Mouse (Mus musculus) kidney, adult 2 months (tissue): ENCODE results near the gene Xpr1. TPM values are rescaled to one million over a fixed set of nuclear protein-coding genes. Genes with fewer than 3 reads are reported as not detected.

Source experiments
- DNase-seq: peaks from one replicate; pipeline ENCODE4 v3.0.0; 2021
- H3K27ac ChIP-seq: fragments of 200-500 bp; 2 replicates; pipeline ENCODE4 v1.5.1; 2012; ENCODE audit warnings: low read depth, low read length, control low read depth, inconsistent platforms; ENCODE audit not compliant: insufficient read depth
- H3K27me3 ChIP-seq: fragments of 200-500 bp; replicated peaks from 2 replicates; pipeline ENCODE4 v1.6.1; 2012; ENCODE audit warnings: mild to moderate bottlenecking, moderate library complexity, low read length, inconsistent platforms; ENCODE audit not compliant: control insufficient read depth, insufficient read depth
- H3K36me3 ChIP-seq: fragments of 200-500 bp; 2 replicates; pipeline ENCODE4 v1.6.1; 2012; ENCODE audit warnings: mild to moderate bottlenecking, moderate library complexity, low read length, inconsistent platforms; ENCODE audit not compliant: control insufficient read depth, insufficient read depth
- H3K4me1 ChIP-seq: fragments of 200-500 bp; 2 replicates; pipeline ENCODE4 v1.6.1; 2011; ENCODE audit warnings: low read length; ENCODE audit not compliant: control insufficient read depth, insufficient read depth
- H3K4me3 ChIP-seq: fragments of 200-500 bp; 2 replicates; pipeline ENCODE4 v1.5.1; 2011; ENCODE audit warnings: mild to moderate bottlenecking, low read depth, low read length, control low read depth; ENCODE audit not compliant: insufficient read depth
- CTCF ChIP-seq: fragments of 200-500 bp; conservative IDR thresholded peaks from 2 replicates; pipeline ENCODE4 v1.5.1; 2011; ENCODE audit warnings: low read depth, mild to moderate bottlenecking, control low read depth, low read length, moderate library complexity, mixed read lengths; ENCODE audit not compliant: insufficient read depth, insufficient read length
- POLR2A ChIP-seq: fragments of 200-500 bp; IDR thresholded peaks from one replicate; pipeline ENCODE4 v1.6.1; 2011; ENCODE audit warnings: low read depth, low read length, control low read depth
- WGBS: fragments of 180-500 bp; shearing (Covaris S2); methylation state at CpG from one replicate; pipeline ENCODE4 v1.1.7; 2018; 5-methylcytosine and 5-hydroxymethylcytosine counted together
- polyA plus RNA-seq: library from polyadenylated mRNA; depleted of rRNA; stranded (reverse); fragments of >200 nt; gene quantifications from 2 replicates; pipeline ENCODE4 v1.2.3, GENCODE M21; 2012

The Xpr1 gene
- polyA plus RNA-seq, 1 experiment: 21.8 TPM

- no peak for TF ChIP-seq CTCF
- 40% methylated on average over 12 of the region's 12 CpGs for WGBS
- DNase-seq: no peak
Measured at GRCm38 (mm10) chr1:155253126-155253525, 164.1 kb downstream of the Xpr1 start.

GRCm38 (mm10) chr1:155252631-155253121, 164.5 kb downstream of the Xpr1 start:
- WGBS: 32% methylated on average over 6 of the region's 6 CpGs
- DNase-seq: peak; percentile 78
- Histone ChIP-seq H3K4me3 (no peak overlapping the region), H3K4me1 (peaks cover 20% of the 10 kb centered on the region; the same call in 1 of the 2 replicates), H3K27me3 (no peaks in the 10 kb centered on the region), H3K36me3 (no peaks in the 10 kb centered on the region), H3K27ac (peak overlapping the region; percentile 62)
- no peak for TF ChIP-seq POLR2A
- no peak for TF ChIP-seq CTCF

More at GRCm38 (mm10) chr1:155253126-155253525, 164.1 kb downstream of the Xpr1 start:
- Histone ChIP-seq H3K4me1 (peaks cover 15% of the 10 kb centered on the region; the same call in 1 of the 2 replicates), H3K27me3 (no peaks in the 10 kb centered on the region), H3K27ac (peak overlapping the region; percentile 62), H3K4me3 (no peak overlapping the region), H3K36me3 (no peaks in the 10 kb centered on the region)

- Histone ChIP-seq H3K27me3 (no peaks in the 10 kb centered on the region), H3K4me3 (no peak overlapping the region), H3K36me3 (no peaks in the 10 kb centered on the region), H3K27ac (no peak overlapping the region), H3K4me1 (peaks cover 29% of the 10 kb centered on the region)
- WGBS: 77% methylated on average over 5 of the region's 5 CpGs
- TF ChIP-seq CTCF (no peak), POLR2A (no peak)
- no peak for DNase-seq
Measured at GRCm38 (mm10) chr1:155251596-155251995, 165.6 kb downstream of the Xpr1 start.

GRCm38 (mm10) chr1:155250531-155251135, 166.6 kb downstream of the Xpr1 start:
- peak; percentile 89 for DNase-seq
- Histone ChIP-seq H3K27ac (peak overlapping the region; percentile 72), H3K36me3 (no peaks in the 10 kb centered on the region), H3K4me3 (no peak overlapping the region), H3K27me3 (no peaks in the 10 kb centered on the region), H3K4me1 (peaks cover 31% of the 10 kb centered on the region)
- TF ChIP-seq CTCF (no peak), POLR2A (no peak)
- 40% methylated on average over 4 of the region's 4 CpGs for WGBS

GRCm38 (mm10) chr1:155249896-155250295, 167.3 kb downstream of the Xpr1 start:
- Histone ChIP-seq H3K27me3 (no peaks in the 10 kb centered on the region), H3K4me1 (peaks cover 31% of the 10 kb centered on the region), H3K27ac (peak overlapping the region; percentile 78), H3K4me3 (no peak overlapping the region), H3K36me3 (no peaks in the 10 kb centered on the region)
- DNase-seq: peak; percentile 76
- WGBS: 38% methylated on average over 5 of the region's 5 CpGs
- TF ChIP-seq POLR2A (no peak), CTCF (no peak)

GRCm38 (mm10) chr1:155248041-155248440, 169.2 kb downstream of the Xpr1 start:
- Histone ChIP-seq H3K36me3 (no peaks in the 10 kb centered on the region), H3K4me3 (peak overlapping the region; percentile 9; the same call in 1 of the 2 replicates), H3K27ac (peak overlapping the region; percentile 94), H3K27me3 (no peaks in the 10 kb centered on the region), H3K4me1 (peaks cover 28% of the 10 kb centered on the region)
- DNase-seq: no peak
- WGBS: 34% methylated on average over 5 of the region's 5 CpGs
- TF ChIP-seq CTCF (no peak), POLR2A (no peak)

- Histone ChIP-seq H3K27ac (peak overlapping the region; percentile 94), H3K36me3 (no peaks in the 10 kb centered on the region), H3K4me1 (peaks cover 22% of the 10 kb centered on the region), H3K27me3 (no peaks in the 10 kb centered on the region), H3K4me3 (no peak overlapping the region)
- 19% methylated on average over 5 of the region's 5 CpGs for WGBS
- TF ChIP-seq CTCF (no peak), POLR2A (no peak)
- peak; percentile 88 for DNase-seq
Measured at GRCm38 (mm10) chr1:155247441-155247840, 169.8 kb downstream of the Xpr1 start.
